Mouse (Mus musculus) heart, adult 18-20 months (tissue): ENCODE measurements at regions not wholly inside any gene's neighbourhood (a gene's known extent, or its start where the extent isn't known, plus 50 kb on each side); places are given as distances from the start of the nearest gene placed in this dataset.
A peak's percentile ranks its signal among the peaks of the same experiment; 100 is the strongest.

Experiments
- DNase-seq, 2 experiments: peaks; one replicate each; pipeline ENCODE4 v3.0.0; 2021 to 2022; ENCODE audit warnings: mixed read lengths in 1 of 2

GRCm38 (mm10) chr9:41675656-41676055 lies 448.4 kb downstream of the Sorl1 start:
- no peak for DNase-seq

GRCm38 (mm10) chr9:41672958-41673357 lies 451.1 kb downstream of the Sorl1 start:
- DNase-seq: no peak

- no peak for DNase-seq
These were observed 455.4 kb downstream of the Sorl1 start for GRCm38 (mm10) chr9:41668741-41669140.

GRCm38 (mm10) chr9:41665000-41665685 lies 459.0 kb downstream of the Sorl1 start:
- peak; percentile 61 to 67 for DNase-seq

- DNase-seq: no peak
These were observed 463.5 kb downstream of the Sorl1 start for GRCm38 (mm10) chr9:41660576-41660975.

- DNase-seq: no peak
These were observed 464.1 kb downstream of the Sorl1 start for GRCm38 (mm10) chr9:41660011-41660410.

- no peak for DNase-seq
These were observed 470.2 kb upstream of the Ubash3b start for GRCm38 (mm10) chr9:41631564-41632205.

GRCm38 (mm10) chr9:41621341-41621740 lies 459.8 kb upstream of the Ubash3b start:
- no peak for DNase-seq

GRCm38 (mm10) chr9:41614002-41614401 lies 452.5 kb upstream of the Ubash3b start:
- no peak for DNase-seq

GRCm38 (mm10) chr9:41612802-41613550 lies 451.5 kb upstream of the Ubash3b start:
- DNase-seq: no peak

- peak in 1 of 2 experiments; percentile 13 for DNase-seq
These were observed 450.9 kb upstream of the Ubash3b start for GRCm38 (mm10) chr9:41612452-41612795.

GRCm38 (mm10) chr9:41611534-41612451 lies 450.3 kb upstream of the Ubash3b start:
- DNase-seq: peak; percentile 18 to 26

- DNase-seq: no peak
These were observed 448.9 kb upstream of the Ubash3b start for GRCm38 (mm10) chr9:41610347-41610746.

GRCm38 (mm10) chr9:41606136-41606535 lies 444.6 kb upstream of the Ubash3b start:
- DNase-seq: no peak

GRCm38 (mm10) chr9:41604916-41605315 lies 443.4 kb upstream of the Ubash3b start:
- no peak for DNase-seq

GRCm38 (mm10) chr9:41600778-41601177 lies 439.3 kb upstream of the Ubash3b start:
- DNase-seq: no peak

- DNase-seq: no peak
These were observed 438.4 kb upstream of the Ubash3b start for GRCm38 (mm10) chr9:41599874-41600273.

GRCm38 (mm10) chr9:41595749-41596148 lies 434.3 kb upstream of the Ubash3b start:
- DNase-seq: no peak

GRCm38 (mm10) chr9:41593998-41594397 lies 432.5 kb upstream of the Ubash3b start:
- DNase-seq: no peak

- no peak for DNase-seq
These were observed 431.6 kb upstream of the Ubash3b start for GRCm38 (mm10) chr9:41592900-41593690.

- no peak for DNase-seq
These were observed 430.6 kb upstream of the Ubash3b start for GRCm38 (mm10) chr9:41592101-41592500.
